Mouse (Mus musculus) lung, embryonic 14.5 days (tissue): ENCODE measurements around the gene Gm15557. TPM values are rescaled to one million over a fixed set of nuclear protein-coding genes. Genes with fewer than 3 reads are reported as not detected.

Experiments used
- ATAC-seq: fragments of 200-750 bp; cut with Nextera tagmentation; 2 replicates; pipeline ENCODE4 v1.8.0; 2017; ENCODE audit warnings: mild to moderate bottlenecking, moderate TSS enrichment, moderate library complexity; ENCODE audit not compliant: insufficient read depth
- DNase-seq: peaks from one replicate; pipeline ENCODE4 v3.0.0-alpha.2; 2015
- H3K27ac ChIP-seq: fragments of 300-500 bp; sonication (generic); 2 replicates; pipeline ENCODE4 v1.5.1; 2014; ENCODE audit warnings: low read depth, mild to moderate bottlenecking, moderate library complexity
- H3K27me3 ChIP-seq: fragments of 300-500 bp; sonication (generic); 2 replicates; pipeline ENCODE4 v1.6.1; 2014; ENCODE audit warnings: low read length, control low read depth; ENCODE audit not compliant: insufficient read depth
- H3K36me3 ChIP-seq: fragments of 300-500 bp; sonication (generic); 2 replicates; pipeline ENCODE4 v1.6.1; 2014; ENCODE audit warnings: control low read depth; ENCODE audit not compliant: insufficient read depth
- H3K4me1 ChIP-seq: fragments of 300-500 bp; sonication (generic); 2 replicates; pipeline ENCODE4 v1.6.1; 2014; ENCODE audit warnings: antibody characterized with exemption, control low read depth; ENCODE audit not compliant: insufficient read depth
- H3K4me2 ChIP-seq: fragments of 300-500 bp; sonication (generic); 2 replicates; pipeline ENCODE4 v1.6.1; 2014; ENCODE audit warnings: mild to moderate bottlenecking
- H3K4me3 ChIP-seq: fragments of 300-500 bp; sonication (generic); 2 replicates; pipeline ENCODE4 v1.5.1; 2014; ENCODE audit warnings: low read depth, low read length
- H3K9ac ChIP-seq: fragments of 300-500 bp; sonication (generic); 2 replicates; pipeline ENCODE4 v1.6.1; 2014
- H3K9me3 ChIP-seq: fragments of 300-500 bp; sonication (generic); 2 replicates; pipeline ENCODE4 v1.6.1; 2016; ENCODE audit warnings: low read depth, low read length, control low read depth
- CTCF ChIP-seq: IDR thresholded peaks from 2 replicates; pipeline ENCODE4 v1.5.1; 2016; ENCODE audit warnings: antibody characterized with exemption, low read depth
- WGBS: fragments of 180-500 bp; shearing (Covaris S2); extraction: QIAGEN DNeasy Blood & Tissue Kit; methylation state at CpG from one replicate; pipeline ENCODE4 v1.1.7; 2014; 5-methylcytosine and 5-hydroxymethylcytosine counted together
- polyA plus RNA-seq: library from polyadenylated mRNA; unstranded; fragments of >200 nt; fragmentation: Nextera tagmentation; extraction: Ambion mirVana; gene quantifications from 2 replicates; pipeline ENCODE4 v1.2.1, GENCODE M21; 2014

The Gm15557 gene
- polyA plus RNA-seq, 1 experiment from 2014 or later = not detected

DNA sequence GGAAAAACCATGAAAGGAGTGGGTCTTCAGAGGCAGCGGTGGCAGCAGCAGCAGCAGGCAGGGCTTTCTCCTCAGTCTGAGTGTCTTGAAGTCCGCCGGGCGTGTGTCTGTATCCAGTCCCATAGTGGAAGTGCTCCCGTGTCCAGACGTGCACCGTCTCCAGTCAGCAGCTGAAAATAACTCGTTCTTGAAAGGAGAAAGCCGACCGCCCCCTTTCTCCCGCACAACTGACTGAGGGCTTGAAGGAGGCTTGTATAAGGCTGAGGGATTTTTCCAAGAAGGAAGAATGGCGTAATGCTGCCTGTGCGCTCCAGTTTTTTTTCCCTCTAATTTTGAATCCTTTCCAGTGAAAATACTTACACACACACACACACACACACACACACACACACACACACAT, 4.6 kb downstream of the Gm15557 start, which contains the start of gene Gdf5:
Gene Gdf5 (minus strand): TSS at position 244 of the 400 bp plus-strand sequence.
- no peak for ATAC-seq
- Histone ChIP-seq H3K9ac (0 out of 2 replicates have a peak within 1 kb of the TSS, but pooled peaks have one; percentile 9), H3K27ac (no peak within 1 kb of the TSS), H3K27me3 (peaks cover 4% of the 10 kb centered on the region; the same call in 1 of the 2 replicates), H3K4me2 (peak within 1 kb of the TSS; percentile 31; the same call in 1 of the 2 replicates), H3K4me1 (no peaks in the 10 kb centered on the region), H3K9me3 (no peaks in the 10 kb centered on the region), H3K4me3 (no peak within 1 kb of the TSS), H3K36me3 (no peaks in the 10 kb centered on the region)
- peak; percentile 53 for DNase-seq
- TF ChIP-seq CTCF = no peak
- 27% methylated on average over 13 of the region's 13 CpGs for WGBS

DNA sequence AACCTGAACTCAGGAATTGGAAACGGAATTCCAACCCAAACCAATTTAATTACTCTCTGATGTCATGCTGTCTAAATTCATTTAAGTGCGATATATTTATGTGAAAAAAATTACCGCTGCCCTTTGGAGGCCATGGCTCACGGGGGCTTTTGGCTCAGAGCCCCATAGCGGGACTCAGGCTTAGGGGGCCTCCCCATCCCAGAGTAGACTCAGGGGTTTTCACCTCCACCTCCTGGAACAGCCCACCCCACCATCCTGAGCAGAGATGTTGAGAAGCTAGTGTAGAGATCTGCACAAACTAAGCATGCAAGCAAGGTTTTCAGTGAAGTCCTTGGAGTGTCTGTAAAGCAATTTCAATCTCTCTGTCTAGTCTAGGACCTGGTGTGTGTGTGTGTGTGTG, 5.1 kb downstream of the Gm15557 start:
- H3K36me3 ChIP-seq = no peaks in the 10 kb centered on the region
- no peaks in the 10 kb centered on the region for H3K9me3 ChIP-seq
- H3K27ac ChIP-seq = no peak overlapping the region
- DNase-seq = no peak
- ATAC-seq = no peak
- peaks cover 4% of the 10 kb centered on the region; the same call in 1 of the 2 replicates for H3K27me3 ChIP-seq
- no peak overlapping the region for H3K4me3 ChIP-seq
- no peak overlapping the region for H3K9ac ChIP-seq
- H3K4me2 ChIP-seq = no peak overlapping the region
- WGBS = 42% methylated on average over 5 of the region's 5 CpGs
- no peaks in the 10 kb centered on the region for H3K4me1 ChIP-seq
- TF ChIP-seq CTCF = no peak

DNA sequence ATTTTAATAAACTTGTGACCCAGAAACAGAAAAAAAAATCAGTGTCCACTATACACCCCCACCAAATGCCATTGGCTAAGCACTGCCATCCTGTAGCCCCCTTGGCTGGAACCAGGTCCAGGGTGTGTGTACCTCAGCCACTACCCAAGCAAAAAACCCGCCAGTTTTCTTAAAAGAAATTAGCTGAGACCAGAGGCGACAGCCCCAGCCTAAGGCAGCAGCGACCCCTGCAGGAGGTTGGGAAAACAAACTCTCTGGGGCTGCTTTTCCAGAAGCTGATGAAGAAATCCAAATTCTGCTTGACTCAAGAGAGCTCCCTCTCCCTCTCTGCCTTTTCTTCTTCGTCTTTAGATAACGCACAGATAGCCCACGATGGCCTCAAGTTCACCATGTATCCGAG, 5.5 kb downstream of the Gm15557 start:
- 4% methylated on average over 7 of the region's 7 CpGs for whole genome bisulfite sequencing
- peak; percentile 83 for TF ChIP-seq CTCF
- Histone ChIP-seq H3K4me2 (no peak overlapping the region), H3K9me3 (no peaks in the 10 kb centered on the region), H3K4me1 (no peaks in the 10 kb centered on the region), H3K36me3 (no peaks in the 10 kb centered on the region), H3K9ac (no peak overlapping the region), H3K4me3 (no peak overlapping the region), H3K27ac (no peak overlapping the region), H3K27me3 (peaks cover 4% of the 10 kb centered on the region; the same call in 1 of the 2 replicates)
- ATAC-seq = peak; percentile 30; the same call in 1 of the 2 replicates
- peak; percentile 88 for DNase-seq

DNA sequence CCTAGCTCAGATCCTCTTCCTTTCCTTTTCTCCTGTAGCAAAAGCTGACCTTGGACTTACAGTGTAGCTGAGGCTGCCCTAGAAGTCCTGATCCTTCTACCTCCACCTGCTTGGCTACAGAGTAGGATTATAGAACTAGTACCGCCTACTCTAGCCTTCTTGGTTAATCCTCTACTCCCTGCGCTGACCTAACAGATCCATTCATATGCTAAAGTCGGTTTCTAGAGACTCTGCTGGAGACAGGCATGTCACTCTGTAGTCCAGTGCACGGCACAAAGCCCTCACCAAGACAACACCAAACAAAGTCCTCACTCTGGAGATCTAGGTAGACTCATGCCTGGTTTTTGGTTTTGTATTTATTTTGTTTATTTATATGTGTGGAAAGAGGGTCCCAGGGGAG, 6.0 kb downstream of the Gm15557 start:
- Histone ChIP-seq H3K4me2 (no peak overlapping the region), H3K4me3 (no peak overlapping the region), H3K27ac (no peak overlapping the region), H3K4me1 (no peaks in the 10 kb centered on the region), H3K36me3 (no peaks in the 10 kb centered on the region), H3K27me3 (peaks cover 4% of the 10 kb centered on the region; the same call in 1 of the 2 replicates), H3K9ac (no peak overlapping the region), H3K9me3 (no peaks in the 10 kb centered on the region)
- 28% methylated on average over 4 of the region's 4 CpGs for WGBS
- ATAC-seq (no peak), DNase-seq (no peak)
- TF ChIP-seq CTCF = no peak

DNA sequence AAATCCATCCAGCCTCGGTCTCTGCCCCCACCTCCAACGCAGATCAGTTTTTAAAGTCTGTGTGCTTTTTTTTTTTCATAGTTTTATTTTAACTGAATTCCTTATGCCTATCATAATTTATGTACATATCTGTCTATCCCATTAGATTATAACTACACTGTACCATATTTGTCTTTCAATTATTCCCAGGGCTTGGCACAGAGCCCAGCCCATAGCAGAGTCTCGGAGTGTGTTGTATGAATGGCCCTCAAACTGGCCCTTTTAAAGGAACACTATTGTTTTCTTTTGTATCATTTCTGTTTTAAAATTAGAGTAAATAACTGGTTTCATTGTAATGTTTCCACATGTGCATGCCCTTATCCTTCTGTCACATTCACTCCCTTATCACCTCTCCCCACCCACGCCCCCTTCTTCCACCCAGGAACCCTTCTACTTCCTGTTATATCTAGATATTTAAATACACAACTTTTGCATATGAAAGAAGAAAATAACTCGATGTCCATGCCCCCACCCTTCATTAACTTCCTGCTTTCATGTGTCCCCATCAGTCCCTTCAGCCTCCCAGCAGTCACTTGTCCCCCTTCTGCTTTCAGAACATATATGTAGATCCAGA, 7.0 kb downstream of the Gm15557 start:
- no peak for ATAC-seq

DNA sequence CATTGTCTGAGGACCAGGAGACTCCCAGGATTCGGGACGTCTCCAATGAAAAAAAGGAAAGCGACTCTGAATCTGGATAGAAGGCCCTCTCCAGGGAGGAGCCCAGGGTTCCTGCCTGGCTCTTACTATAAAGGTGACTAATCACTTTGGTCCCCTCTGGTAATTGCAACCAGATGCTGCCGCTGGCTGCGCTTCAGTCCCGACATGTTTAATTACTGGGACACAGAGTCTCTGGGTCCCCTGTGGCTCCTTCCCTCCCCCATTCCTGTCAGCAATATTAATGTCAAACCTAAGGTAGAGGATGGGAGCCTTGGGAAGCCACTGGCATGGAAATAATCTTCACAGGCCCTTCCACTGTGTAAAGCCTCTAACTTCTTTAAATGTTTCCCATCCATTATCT, 8.8 kb downstream of the Gm15557 start:
- 22% methylated on average over 6 of the region's 6 CpGs for WGBS
- no peak for TF ChIP-seq CTCF
- Histone ChIP-seq H3K4me3 (no peak overlapping the region), H3K27me3 (peaks cover 2% of the 10 kb centered on the region; the same call in 1 of the 2 replicates), H3K9me3 (no peaks in the 10 kb centered on the region), H3K27ac (no peak overlapping the region), H3K4me1 (no peaks in the 10 kb centered on the region), H3K9ac (no peak overlapping the region), H3K4me2 (no peak overlapping the region), H3K36me3 (no peaks in the 10 kb centered on the region)
- ATAC-seq = no peak
- no peak for DNase-seq

More for the DNA sequence above, 7.0 kb downstream of the Gm15557 start:
- no peak overlapping the region for H3K27ac ChIP-seq
- no peak overlapping the region for H3K4me3 ChIP-seq
- peaks cover 4% of the 10 kb centered on the region; the same call in 1 of the 2 replicates for H3K27me3 ChIP-seq
- peak; percentile 74 for DNase-seq
- no peak overlapping the region for H3K9ac ChIP-seq
- H3K9me3 ChIP-seq = no peaks in the 10 kb centered on the region
- H3K4me1 ChIP-seq = no peaks in the 10 kb centered on the region
- WGBS = 33% methylated on average over 5 of the region's 5 CpGs
- no peaks in the 10 kb centered on the region for H3K36me3 ChIP-seq
- no peak overlapping the region for H3K4me2 ChIP-seq
- no peak for TF ChIP-seq CTCF

DNA sequence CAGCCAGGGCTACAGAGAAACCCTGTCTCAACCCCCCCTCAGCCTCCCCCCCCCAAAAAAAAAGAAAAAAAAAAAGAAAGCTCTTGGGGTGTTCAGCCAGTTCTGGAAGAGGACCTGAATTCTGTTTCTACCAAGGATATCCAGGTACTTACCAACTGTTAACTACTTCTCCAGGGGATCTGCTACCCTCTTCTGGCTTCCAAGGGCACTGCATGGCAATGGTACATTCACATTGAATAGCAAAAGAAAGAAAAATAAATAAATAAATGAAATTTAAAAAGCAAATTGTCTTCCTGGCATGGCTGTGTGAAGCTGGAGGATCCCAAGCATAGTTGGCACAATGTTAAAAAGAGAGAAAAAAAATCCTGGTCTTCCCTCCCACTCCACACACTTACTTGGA, 11.5 kb downstream of the Gm15557 start:
- Histone ChIP-seq H3K4me1 (no peaks in the 10 kb centered on the region), H3K4me3 (no peak overlapping the region), H3K9ac (no peak overlapping the region), H3K4me2 (no peak overlapping the region), H3K36me3 (no peaks in the 10 kb centered on the region), H3K27ac (no peak overlapping the region), H3K27me3 (no peaks in the 10 kb centered on the region), H3K9me3 (no peaks in the 10 kb centered on the region)
- peak; percentile 73 for TF ChIP-seq CTCF
- DNase-seq = peak; percentile 86
- no peak for ATAC-seq
